Mouse (Mus musculus): ENCODE results near the gene Gabrb3. TPM values are rescaled to one million over a fixed set of nuclear protein-coding genes. Genes with fewer than 3 reads are reported as not detected.

The Gabrb3 gene
- 100 to 1,000 TPM; 254 to 269 TPM for total RNA-seq (2021)
- long read RNA-seq, experiment 1, full-length matches to known transcripts, result 61 of 94 reads
- long read RNA-seq, experiment 1, partial matches to known transcripts, result 19 of 94 reads
- long read RNA-seq, experiment 1, other reads (novel, unspliced or antisense), result 14 of 94 reads
- long read RNA-seq, experiment 2, full-length matches to known transcripts, result 70 of 110 reads
- long read RNA-seq, experiment 2, partial matches to known transcripts, result 23 of 110 reads
- long read RNA-seq, experiment 2, other reads (novel, unspliced or antisense), result 17 of 110 reads

GRCm38 (mm10) chr7:57419392-57419791 lies at the start of gene Gabrb3:
Gabrb3 (plus strand) TSS chr7:57419692.
- no peak for DNase-seq (ENCODE audit: low spot score in 2 of 2)

GRCm38 (mm10) chr7:57384112-57384511 lies 35.4 kb upstream of the Gabrb3 start:
- DNase-seq (ENCODE audit: low spot score in 2 of 2), result peak in 1 of 2 experiments; percentile 54

- peak; percentile 42 to 43 for DNase-seq (ENCODE audit: low spot score in 2 of 2)
Observed at GRCm38 (mm10) chr7:57386517-57387340, 32.8 kb upstream of the Gabrb3 start, which contains the start of gene Gabrg3. Gabrg3 (minus strand) TSS chr7:57387188.

GRCm38 (mm10) chr7:57387341-57387654 lies 32.2 kb upstream of the Gabrb3 start:
- peak in 1 of 2 experiments; percentile 26 for DNase-seq (ENCODE audit: low spot score in 2 of 2)

- no peak for DNase-seq (ENCODE audit: low spot score in 2 of 2)
Observed at GRCm38 (mm10) chr7:57390046-57390445, 29.4 kb upstream of the Gabrb3 start.

- DNase-seq (ENCODE audit: low spot score in 2 of 2), result no peak
Observed at GRCm38 (mm10) chr7:57393551-57393950, 25.9 kb upstream of the Gabrb3 start.

- no peak for DNase-seq (ENCODE audit: low spot score in 2 of 2)
Observed at GRCm38 (mm10) chr7:57411163-57411562, 8.3 kb upstream of the Gabrb3 start.

- no peak for DNase-seq (ENCODE audit: low spot score in 2 of 2)
Observed at GRCm38 (mm10) chr7:57412896-57413295, 6.6 kb upstream of the Gabrb3 start.

GRCm38 (mm10) chr7:57421044-57421443 lies 1.6 kb downstream of the Gabrb3 start:
- no peak for DNase-seq (ENCODE audit: low spot score in 2 of 2)

- DNase-seq (ENCODE audit: low spot score in 2 of 2), result no peak
Observed at GRCm38 (mm10) chr7:57422675-57423074, 3.2 kb downstream of the Gabrb3 start.

- no peak for DNase-seq (ENCODE audit: low spot score in 2 of 2)
Observed at GRCm38 (mm10) chr7:57448239-57448638, 28.7 kb downstream of the Gabrb3 start.

- no peak for DNase-seq (ENCODE audit: low spot score in 2 of 2)
Observed at GRCm38 (mm10) chr7:57460354-57460753, 40.9 kb downstream of the Gabrb3 start.

- DNase-seq (ENCODE audit: low spot score in 2 of 2), result no peak
Observed at GRCm38 (mm10) chr7:57471316-57471715, 51.8 kb downstream of the Gabrb3 start.

- peak; percentile 55 to 75 for DNase-seq (ENCODE audit: low spot score in 2 of 2)
Observed at GRCm38 (mm10) chr7:57473811-57474525, 54.5 kb downstream of the Gabrb3 start.

- DNase-seq (ENCODE audit: low spot score in 2 of 2), result no peak
Observed at GRCm38 (mm10) chr7:57482896-57483295, 63.4 kb downstream of the Gabrb3 start.

GRCm38 (mm10) chr7:57486907-57487306 lies 67.4 kb downstream of the Gabrb3 start:
- no peak for DNase-seq (ENCODE audit: low spot score in 2 of 2)

- DNase-seq (ENCODE audit: low spot score in 2 of 2), result peak in 1 of 2 experiments; percentile 65
Observed at GRCm38 (mm10) chr7:57491795-57492194, 72.3 kb downstream of the Gabrb3 start.

- DNase-seq (ENCODE audit: low spot score in 2 of 2), result no peak
Observed at GRCm38 (mm10) chr7:57502809-57503208, 83.3 kb downstream of the Gabrb3 start.

- peak in 1 of 2 experiments; percentile 54 for DNase-seq (ENCODE audit: low spot score in 2 of 2)
Observed at GRCm38 (mm10) chr7:57508860-57509632, 89.6 kb downstream of the Gabrb3 start.

GRCm38 (mm10) chr7:57509681-57510141 lies 90.2 kb downstream of the Gabrb3 start, which contains the start of gene Gabra5:
Gabra5 (minus strand) TSS chr7:57510059.
- DNase-seq (ENCODE audit: low spot score in 2 of 2), result peak; percentile 73 to 75

GRCm38 (mm10) chr7:57512955-57513354 lies 93.5 kb downstream of the Gabrb3 start:
- peak; percentile 38 to 83 for DNase-seq (ENCODE audit: low spot score in 2 of 2)
